Mouse (Mus musculus) hindbrain, embryonic 15.5 days (tissue): Measurements from ENCODE around the gene Prkaca. TPM values are rescaled to one million over a fixed set of nuclear protein-coding genes. Genes with fewer than 3 reads are reported as not detected.

Experiments used
- ATAC-seq: fragments of 200-750 bp; cut with Nextera tagmentation; 2 replicates; pipeline ENCODE4 v1.8.0; 2017; ENCODE audit warnings: low read depth, moderate number of reproducible peaks, moderate TSS enrichment; ENCODE audit not compliant: low FRiP score
- H3K27ac ChIP-seq: fragments of 300-500 bp; sonication (generic); replicated peaks from 2 replicates; pipeline ENCODE4 v1.5.1; 2015; ENCODE audit warnings: mild to moderate bottlenecking, inconsistent platforms
- H3K27me3 ChIP-seq: fragments of 300-500 bp; sonication (generic); 2 replicates; pipeline ENCODE4 v1.6.1; 2015; ENCODE audit warnings: control low read depth, inconsistent platforms
- H3K36me3 ChIP-seq: fragments of 300-500 bp; sonication (generic); 2 replicates; pipeline ENCODE4 v1.6.1; 2015; ENCODE audit warnings: control low read depth, inconsistent platforms
- H3K4me1 ChIP-seq: fragments of 300-500 bp; sonication (generic); replicated peaks from 2 replicates; pipeline ENCODE4 v1.6.1; 2015; ENCODE audit warnings: control low read depth, inconsistent platforms
- H3K4me2 ChIP-seq: fragments of 300-500 bp; sonication (generic); 2 replicates; pipeline ENCODE4 v1.6.1; 2015; ENCODE audit warnings: moderate library complexity, mild to moderate bottlenecking, inconsistent platforms
- H3K4me3 ChIP-seq: fragments of 300-500 bp; sonication (generic); 2 replicates; pipeline ENCODE4 v1.5.1; 2015; ENCODE audit warnings: mild to moderate bottlenecking, inconsistent platforms
- H3K9ac ChIP-seq: fragments of 300-500 bp; sonication (generic); 2 replicates; pipeline ENCODE4 v1.6.1; 2015; ENCODE audit warnings: inconsistent platforms
- H3K9me3 ChIP-seq: fragments of 300-500 bp; sonication (generic); 2 replicates; pipeline ENCODE4 v1.6.1; 2016; ENCODE audit warnings: control low read depth, inconsistent platforms
- whole genome bisulfite sequencing: fragments of 180-500 bp; shearing (Covaris S2); methylation state at CpG from one replicate; pipeline ENCODE4 v1.1.7; 2015; 5-methylcytosine and 5-hydroxymethylcytosine counted together
- polyA plus RNA-seq: library from polyadenylated mRNA; unstranded; fragments of >200 nt; fragmentation: Nextera tagmentation; extraction: Ambion mirVana; gene quantifications from 2 replicates; pipeline ENCODE4 v1.2.1, GENCODE M21; 2015

Prkaca gene
- polyA plus RNA-seq, result 241 and 250 TPM in 2 replicates

GRCm38 (mm10) chr8:83972150-83973120 is at the start of gene Prkaca:
Gene Prkaca, plus strand, starts transcription at chr8:83972993.
- Histone ChIP-seq H3K27ac (peak within 1 kb of the TSS; percentile 89), H3K27me3 (no peaks in the 10 kb centered on the region), H3K36me3 (no peaks in the 10 kb centered on the region), H3K9me3 (no peaks in the 10 kb centered on the region), H3K4me3 (peak within 1 kb of the TSS; percentile 98), H3K4me1 (peaks cover 41% of the 10 kb centered on the region), H3K9ac (peak within 1 kb of the TSS; percentile 98), H3K4me2 (peak within 1 kb of the TSS; percentile 94)
- ATAC-seq, result peak; percentile 100
- WGBS, result 0% methylated on average over 88 of the region's 94 CpGs

GRCm38 (mm10) chr8:83924585-83924984 is 48.2 kb upstream of the Prkaca start:
- 85% methylated on average over 5 of the region's 5 CpGs for WGBS
- no peak for ATAC-seq
- H3K27me3 ChIP-seq, result no peaks in the 10 kb centered on the region
- H3K9ac ChIP-seq, result no peak overlapping the region
- no peaks in the 10 kb centered on the region for H3K9me3 ChIP-seq
- no peak overlapping the region for H3K27ac ChIP-seq
- no peak overlapping the region for H3K4me3 ChIP-seq
- peaks cover 65% of the 10 kb centered on the region for H3K36me3 ChIP-seq
- H3K4me1 ChIP-seq, result no peaks in the 10 kb centered on the region
- no peak overlapping the region for H3K4me2 ChIP-seq

GRCm38 (mm10) chr8:83926266-83926665 is 46.5 kb upstream of the Prkaca start:
- Histone ChIP-seq H3K36me3 (peaks cover 66% of the 10 kb centered on the region), H3K4me3 (no peak overlapping the region), H3K27me3 (no peaks in the 10 kb centered on the region), H3K4me2 (no peak overlapping the region), H3K9me3 (no peaks in the 10 kb centered on the region), H3K27ac (no peak overlapping the region), H3K4me1 (no peaks in the 10 kb centered on the region), H3K9ac (no peak overlapping the region)
- no peak for ATAC-seq
- 70% methylated on average over 7 of the region's 7 CpGs for WGBS

- 92% methylated on average over 5 of the region's 5 CpGs for WGBS
- H3K4me1 ChIP-seq, result no peaks in the 10 kb centered on the region
- no peak overlapping the region for H3K4me2 ChIP-seq
- H3K36me3 ChIP-seq, result peaks cover 97% of the 10 kb centered on the region
- no peak overlapping the region for H3K4me3 ChIP-seq
- no peaks in the 10 kb centered on the region for H3K27me3 ChIP-seq
- H3K9ac ChIP-seq, result no peak overlapping the region
- no peak for ATAC-seq
- H3K27ac ChIP-seq, result no peak overlapping the region
- H3K9me3 ChIP-seq, result no peaks in the 10 kb centered on the region
These were observed 38.6 kb upstream of the Prkaca start for GRCm38 (mm10) chr8:83934222-83934621.

- Histone ChIP-seq H3K9me3 (no peaks in the 10 kb centered on the region), H3K27me3 (no peaks in the 10 kb centered on the region), H3K4me3 (no peak overlapping the region), H3K27ac (no peak overlapping the region), H3K4me2 (no peak overlapping the region), H3K9ac (no peak overlapping the region), H3K36me3 (peaks cover 94% of the 10 kb centered on the region), H3K4me1 (no peaks in the 10 kb centered on the region)
- WGBS, result 82% methylated on average over 2 of the region's 2 CpGs
- ATAC-seq, result no peak
These were observed 37.8 kb upstream of the Prkaca start for GRCm38 (mm10) chr8:83934994-83935393.

GRCm38 (mm10) chr8:83935435-83935834 is 37.4 kb upstream of the Prkaca start:
- 93% methylated on average over 8 of the region's 8 CpGs for WGBS
- Histone ChIP-seq H3K4me2 (no peak overlapping the region), H3K9me3 (no peaks in the 10 kb centered on the region), H3K4me3 (no peak overlapping the region), H3K4me1 (no peaks in the 10 kb centered on the region), H3K27me3 (no peaks in the 10 kb centered on the region), H3K27ac (no peak overlapping the region), H3K9ac (no peak overlapping the region), H3K36me3 (peaks cover 93% of the 10 kb centered on the region)
- no peak for ATAC-seq

GRCm38 (mm10) chr8:83937645-83938044 is 35.1 kb upstream of the Prkaca start:
- H3K4me1 ChIP-seq, result no peaks in the 10 kb centered on the region
- no peak overlapping the region for H3K4me3 ChIP-seq
- no peak overlapping the region for H3K9ac ChIP-seq
- no peak overlapping the region for H3K4me2 ChIP-seq
- WGBS, result 84% methylated on average over 7 of the region's 7 CpGs
- H3K36me3 ChIP-seq, result peaks cover 70% of the 10 kb centered on the region
- no peak overlapping the region for H3K27ac ChIP-seq
- ATAC-seq, result no peak
- H3K9me3 ChIP-seq, result no peaks in the 10 kb centered on the region
- H3K27me3 ChIP-seq, result no peaks in the 10 kb centered on the region

GRCm38 (mm10) chr8:83938330-83938729 is 34.5 kb upstream of the Prkaca start:
- Histone ChIP-seq H3K4me2 (no peak overlapping the region), H3K36me3 (peaks cover 64% of the 10 kb centered on the region), H3K4me3 (no peak overlapping the region), H3K27me3 (no peaks in the 10 kb centered on the region), H3K9ac (no peak overlapping the region), H3K9me3 (no peaks in the 10 kb centered on the region), H3K27ac (no peak overlapping the region), H3K4me1 (no peaks in the 10 kb centered on the region)
- 93% methylated on average over 15 of the region's 15 CpGs for WGBS
- ATAC-seq, result no peak

- H3K4me2 ChIP-seq, result no peak overlapping the region
- ATAC-seq, result no peak
- H3K9ac ChIP-seq, result no peak overlapping the region
- H3K9me3 ChIP-seq, result no peaks in the 10 kb centered on the region
- H3K4me3 ChIP-seq, result no peak overlapping the region
- H3K27ac ChIP-seq, result no peak overlapping the region
- peaks cover 36% of the 10 kb centered on the region for H3K36me3 ChIP-seq
- H3K27me3 ChIP-seq, result no peaks in the 10 kb centered on the region
- no peaks in the 10 kb centered on the region for H3K4me1 ChIP-seq
- 83% methylated on average over 6 of the region's 6 CpGs for WGBS
These were observed 31.6 kb upstream of the Prkaca start for GRCm38 (mm10) chr8:83941066-83941677.

GRCm38 (mm10) chr8:83942446-83942845 is 30.3 kb upstream of the Prkaca start:
- no peak overlapping the region for H3K9ac ChIP-seq
- H3K27ac ChIP-seq, result no peak overlapping the region
- ATAC-seq, result no peak
- no peak overlapping the region for H3K4me2 ChIP-seq
- no peak overlapping the region for H3K4me3 ChIP-seq
- H3K27me3 ChIP-seq, result no peaks in the 10 kb centered on the region
- no peaks in the 10 kb centered on the region for H3K4me1 ChIP-seq
- no peaks in the 10 kb centered on the region for H3K9me3 ChIP-seq
- 86% methylated on average over 1 of the region's 1 CpGs for WGBS
- H3K36me3 ChIP-seq, result peaks cover 24% of the 10 kb centered on the region

GRCm38 (mm10) chr8:83945540-83945939 is 27.3 kb upstream of the Prkaca start:
- ATAC-seq, result no peak
- Histone ChIP-seq H3K9ac (no peak overlapping the region), H3K9me3 (no peaks in the 10 kb centered on the region), H3K4me2 (no peak overlapping the region), H3K27ac (no peak overlapping the region), H3K27me3 (no peaks in the 10 kb centered on the region), H3K36me3 (no peaks in the 10 kb centered on the region), H3K4me1 (no peaks in the 10 kb centered on the region), H3K4me3 (no peak overlapping the region)
- WGBS, result 73% methylated on average over 3 of the region's 3 CpGs

GRCm38 (mm10) chr8:83954749-83955105 is 18.1 kb upstream of the Prkaca start:
- H3K4me3 ChIP-seq, result peak overlapping the region; percentile 53
- ATAC-seq, result no peak
- peak overlapping the region; percentile 46 for H3K9ac ChIP-seq
- H3K4me1 ChIP-seq, result peaks cover 12% of the 10 kb centered on the region
- peak overlapping the region; percentile 76 for H3K27ac ChIP-seq
- peak overlapping the region; percentile 91 for H3K4me2 ChIP-seq
- WGBS, result under 1% methylated on average over 14 of the region's 14 CpGs
- no peaks in the 10 kb centered on the region for H3K27me3 ChIP-seq
- H3K9me3 ChIP-seq, result no peaks in the 10 kb centered on the region
- H3K36me3 ChIP-seq, result no peaks in the 10 kb centered on the region
